Mouse (Mus musculus) ovary, postnatal 36 days (tissue): Measurements from ENCODE around the gene Tas2r110.

ENCODE experiments used
- DNase-seq: peaks from one replicate; pipeline ENCODE4 v3.0.0; 2022; ENCODE audit warnings: low spot score, mixed read lengths

Tas2r110 gene

DNA sequence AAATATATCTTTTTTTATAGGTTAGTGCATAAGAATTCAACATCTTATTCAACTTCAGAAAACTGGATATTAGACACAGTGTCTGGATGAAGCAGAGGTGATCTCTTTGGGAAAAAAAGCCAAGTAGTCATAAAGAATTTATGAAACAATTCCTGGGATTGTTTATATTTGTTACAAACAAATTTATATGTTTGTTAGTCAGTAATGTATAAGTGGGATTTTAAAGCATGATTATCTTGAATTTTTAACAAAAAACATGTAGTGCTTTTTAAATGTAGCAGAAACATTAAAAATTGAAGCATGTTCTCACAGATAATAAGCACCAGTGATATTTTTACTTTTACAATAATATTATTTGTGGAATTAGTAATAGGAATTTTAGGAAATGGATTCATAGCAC is at the start of gene Tas2r110:
TSS of gene Tas2r110 (plus strand) at position 301 of the 400 bp plus-strand sequence.
- DNase-seq: no peak

DNA sequence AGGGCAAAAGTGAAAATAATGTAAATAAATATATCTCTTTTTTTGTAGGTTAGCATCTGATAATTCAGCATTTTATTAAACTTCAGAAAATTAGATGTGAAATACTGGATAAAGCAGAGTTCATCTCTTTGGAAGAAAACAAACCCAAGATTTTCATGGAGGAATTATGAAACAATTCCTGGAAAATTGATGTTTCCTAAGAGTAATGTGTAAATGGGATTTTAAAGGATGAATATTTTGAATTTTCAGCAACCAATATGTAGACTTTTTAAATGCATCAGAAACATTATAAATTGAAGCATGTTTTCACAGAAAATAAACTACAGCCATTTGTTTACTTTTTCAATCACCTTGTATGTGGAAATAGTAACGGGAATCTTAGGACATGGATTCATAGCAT is 21.0 kb upstream of the Tas2r110 start, which contains the start of gene Tas2r123:
TSS of gene Tas2r123 (plus strand) at position 301 of the 400 bp plus-strand sequence.
- no peak for DNase-seq

DNA sequence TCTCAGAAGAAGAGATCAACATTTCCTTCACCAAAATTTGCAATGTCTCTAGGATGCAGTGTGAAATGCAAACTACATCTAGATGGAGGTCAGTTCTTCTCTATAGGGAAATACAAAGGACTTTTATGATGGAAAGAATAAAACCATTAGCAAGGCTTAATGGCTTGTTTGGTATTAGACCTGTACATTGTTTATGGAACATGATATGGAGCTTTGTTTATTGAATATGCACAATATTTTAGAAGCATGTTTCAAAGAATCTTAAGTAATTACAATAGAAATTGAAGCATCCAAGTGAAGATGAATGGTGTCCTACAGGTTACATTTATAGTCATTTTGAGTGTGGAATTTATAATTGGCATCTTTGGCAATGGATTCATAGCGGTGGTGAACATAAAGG is 12.7 kb upstream of the Tas2r110 start, which contains the start of gene Tas2r116:
TSS of gene Tas2r116 (plus strand) at position 301 of the 400 bp plus-strand sequence.
- no peak for DNase-seq

DNA sequence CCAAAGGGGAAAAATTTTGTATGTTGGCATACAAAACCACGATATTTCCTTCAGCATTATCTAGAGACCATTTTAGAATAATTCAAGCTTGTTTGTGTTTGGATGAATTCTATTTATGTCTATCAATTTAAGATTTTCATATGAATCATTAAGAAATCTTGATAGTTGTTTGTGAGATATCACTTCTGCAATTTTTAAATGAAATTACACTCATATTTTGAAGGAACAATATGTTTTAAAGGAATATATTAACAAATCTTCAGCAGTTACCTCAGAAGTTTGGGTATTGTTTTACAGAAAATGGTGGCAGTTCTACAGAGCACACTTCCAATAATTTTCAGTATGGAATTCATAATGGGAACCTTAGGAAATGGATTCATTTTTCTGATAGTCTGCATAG is 24.9 kb downstream of the Tas2r110 start, which contains the start of gene Tas2r113:
TSS of gene Tas2r113 (plus strand) at position 301 of the 400 bp plus-strand sequence.
- no peak for DNase-seq

DNA sequence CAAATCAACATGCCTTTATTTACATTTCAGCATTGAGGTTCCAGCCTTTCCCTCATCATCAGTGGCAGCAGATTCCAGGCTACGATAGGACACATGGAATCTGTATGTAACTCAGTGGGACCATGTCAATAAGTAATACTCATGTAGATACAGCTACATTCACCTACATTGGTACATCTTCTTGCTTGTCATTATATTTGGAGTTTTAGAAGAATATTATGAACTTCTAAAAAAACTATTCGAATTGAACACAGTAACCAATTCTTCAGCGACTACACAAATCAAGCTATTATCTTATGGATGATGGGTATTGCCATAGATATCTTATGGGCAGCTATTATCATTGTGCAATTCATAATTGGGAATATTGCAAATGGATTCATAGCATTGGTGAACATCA is 41.5 kb downstream of the Tas2r110 start, which contains the start of gene Tas2r125:
TSS of gene Tas2r125 (plus strand) at position 301 of the 400 bp plus-strand sequence.
- no peak for DNase-seq
